8 mouse cellular contexts compared by ENCODE assay signal in genomic region chr11:119091598-119091991, GRCm38 (mm10). TPM values are rescaled to one million over a fixed set of nuclear protein-coding genes. Genes with fewer than 3 reads are reported as not detected.
DNase-seq lines count a peak whose midpoint lies in the region; ATAC-seq and TF ChIP-seq lines count a peak whose summit lies in the region.

No protein-coding gene starts in this region.

- H3K27ac ChIP-seq in cerebellum, adult 2 months (ENCODE audit: insufficient read depth, low read length) = no peak overlapping the region
- H3K27ac ChIP-seq in intestine, embryonic 16.5 days (ENCODE audit: low read length) = peak overlapping the region; percentile 81
- peak overlapping the region; percentile 85 for H3K27ac ChIP-seq in liver, postnatal 0 days (ENCODE audit: low read depth)
- no peak overlapping the region for H3K27ac ChIP-seq in neural tube, embryonic 12.5 days

- no peaks in the 10 kb centered on the region for H3K9me3 ChIP-seq in intestine, embryonic 16.5 days (ENCODE audit: control insufficient read depth, low read length)
- no peaks in the 10 kb centered on the region for H3K9me3 ChIP-seq in liver, postnatal 0 days (ENCODE audit: low read length)
- no peaks in the 10 kb centered on the region for H3K9me3 ChIP-seq in neural tube, embryonic 12.5 days

- H3K27me3 ChIP-seq in cerebellum, adult 2 months (ENCODE audit: control insufficient read depth, insufficient read depth, low read length) = peaks cover 6% of the 10 kb centered on the region; the same call in 1 of the 2 replicates
- H3K27me3 ChIP-seq in intestine, embryonic 16.5 days (replicated peaks; ENCODE audit: control insufficient read depth, insufficient read depth, low read length) = peaks cover 19% of the 10 kb centered on the region
- H3K27me3 ChIP-seq in liver, postnatal 0 days (ENCODE audit: insufficient read depth, low read length) = peaks cover 42% of the 10 kb centered on the region
- H3K27me3 ChIP-seq in neural tube, embryonic 12.5 days (replicated peaks) = peaks cover 69% of the 10 kb centered on the region

- intact Hi-C loops in left cerebral cortex, postnatal 4 days (cut with DNase I) = loop anchor here (5.0 kb wide), 1 partner anchor 49 kb away; the partner anchor contains the start of gene Cbx8

- peak overlapping the region; percentile 94 for H3K4me2 ChIP-seq in intestine, embryonic 16.5 days (ENCODE audit: low read depth, low read length)
- peak overlapping the region; percentile 93 for H3K4me2 ChIP-seq in liver, postnatal 0 days (ENCODE audit: low read depth, low read length)
- H3K4me2 ChIP-seq in neural tube, embryonic 12.5 days (replicated peaks) = peak overlapping the region; percentile 96

- WGBS in cerebellum, adult 2 months = 16% methylated on average over 8 of the region's 8 CpGs
- WGBS in intestine, embryonic 16.5 days = 10% methylated on average over 8 of the region's 8 CpGs
- 3% methylated on average over 8 of the region's 8 CpGs for WGBS in liver, postnatal 0 days (ENCODE audit: insufficient replicate concordance)
- 3% methylated on average over 8 of the region's 8 CpGs for WGBS in neural tube, embryonic 12.5 days

- H3K4me3 ChIP-seq in cerebellum, adult 2 months (replicated peaks; ENCODE audit: insufficient read depth, low read depth, low read length) = no peak overlapping the region
- peak overlapping the region; percentile 61 for H3K4me3 ChIP-seq in intestine, embryonic 16.5 days (ENCODE audit: low read length)
- peak overlapping the region; percentile 58 for H3K4me3 ChIP-seq in liver, postnatal 0 days (ENCODE audit: low read depth, low read length)
- H3K4me3 ChIP-seq in neural tube, embryonic 12.5 days = peak overlapping the region; percentile 46; the same call in 1 of the 2 replicates

- peak; percentile 79 for TF ChIP-seq CTCF in cerebellum, adult 2 months (IDR thresholded peaks at IDR 0.05; ENCODE audit: borderline replicate concordance, insufficient read depth, low read depth, low read length)
- TF ChIP-seq CTCF in liver, postnatal 0 days (IDR thresholded peaks at IDR 0.05; ENCODE audit: low read depth) = peak; percentile 94

- peak; percentile 75 for ATAC-seq in intestine, embryonic 16.5 days
- ATAC-seq in liver, postnatal 0 days = peak; percentile 61
- ATAC-seq in neural tube, embryonic 12.5 days (ENCODE audit: low FRiP score, low read depth) = no peak

- no peak for TF ChIP-seq POLR2A in cerebellum, adult 2 months (IDR thresholded peaks at IDR 0.05; ENCODE audit: borderline replicate concordance, insufficient read depth, low read length)

- no peak; the same call in 1 of the 2 replicates for TF ChIP-seq EP300 in liver, postnatal 0 days (IDR thresholded peaks at IDR 0.05; ENCODE audit: low read depth)

- peak; percentile 60 for DNase-seq in left cerebral cortex, postnatal 4 days
- no peak for DNase-seq in left cerebral cortex, adult 18-20 months (ENCODE audit: low spot score in 2 of 2)
- DNase-seq in cerebellum, adult 2 months = peak; percentile 52 to 63
- DNase-seq in gastrocnemius, postnatal 10 days = peak; percentile 64
- peak; percentile 81 for DNase-seq in liver, postnatal 0 days
- peak; percentile 43 for DNase-seq in urinary bladder, postnatal 25 days (ENCODE audit: low spot score)

- H3K9ac ChIP-seq in intestine, embryonic 16.5 days (ENCODE audit: low read depth, low read length) = peak overlapping the region; percentile 79
- peak overlapping the region; percentile 67; the same call in 1 of the 2 replicates for H3K9ac ChIP-seq in liver, postnatal 0 days (replicated peaks)
- no peak overlapping the region for H3K9ac ChIP-seq in neural tube, embryonic 12.5 days

- peaks cover 7% of the 10 kb centered on the region; the same call in 1 of the 2 replicates for H3K4me1 ChIP-seq in cerebellum, adult 2 months (ENCODE audit: control insufficient read depth, insufficient read depth, low read length)
- H3K4me1 ChIP-seq in intestine, embryonic 16.5 days (ENCODE audit: control insufficient read depth, insufficient read depth, low read length) = peaks cover 58% of the 10 kb centered on the region
- peaks cover 45% of the 10 kb centered on the region for H3K4me1 ChIP-seq in liver, postnatal 0 days (ENCODE audit: insufficient read depth)
- peaks cover 31% of the 10 kb centered on the region for H3K4me1 ChIP-seq in neural tube, embryonic 12.5 days

- H3K36me3 ChIP-seq in intestine, embryonic 16.5 days (ENCODE audit: control insufficient read depth, insufficient read depth, low read length) = no peaks in the 10 kb centered on the region
- H3K36me3 ChIP-seq in liver, postnatal 0 days (replicated peaks; ENCODE audit: insufficient read depth, low read length) = no peaks in the 10 kb centered on the region
- H3K36me3 ChIP-seq in neural tube, embryonic 12.5 days = no peaks in the 10 kb centered on the region

RNA-seq across cellular contexts. Expression of gene Cbx4, which starts 5.6 kb away (rescaled TPM):
- 10 to 100 TPM; 40.8 to 45.2 TPM for total RNA-seq in left cerebral cortex, postnatal 4 days (2021)
- total RNA-seq in left cerebral cortex, adult 18-20 months (2021) = 10 to 100 TPM; 46.0 to 49.9 TPM
- polyA plus RNA-seq in cerebellum, adult 2 months (2012; rRNA removed) = 50.1 and 57.6 TPM in 2 replicates
- 1 to 10 TPM; 6.2 to 9.1 TPM for total RNA-seq in gastrocnemius, postnatal 10 days (2021)
- 9.3 and 10.0 TPM in 2 replicates for polyA plus RNA-seq in intestine, embryonic 16.5 days (2015; fragmentation: Nextera tagmentation; extraction: Ambion mirVana)
- polyA plus RNA-seq in liver, postnatal 0 days (2015; fragmentation: Nextera tagmentation; extraction: Ambion mirVana) = 2.8 and 4.7 TPM in 2 replicates
- polyA plus RNA-seq in neural tube, embryonic 12.5 days (2016; fragmentation: Nextera tagmentation; extraction: Ambion mirVana) = 12.5 and 12.7 TPM in 2 replicates

RNA-seq across cellular contexts. Expression of gene Cbx8, which starts 50.8 kb away (rescaled TPM):
- total RNA-seq in left cerebral cortex, postnatal 4 days (2021) = 10 to 100 TPM; 13.0 to 15.6 TPM
- 10 to 100 TPM in 1 of 2 experiments, 1 to 10 TPM in 1; 8.3 to 13.3 TPM for total RNA-seq in left cerebral cortex, adult 18-20 months (2021)
- 8.7 and 10.5 TPM in 2 replicates for polyA plus RNA-seq in cerebellum, adult 2 months (2012; rRNA removed)
- 1 to 10 TPM; 2.3 to 4.7 TPM for total RNA-seq in gastrocnemius, postnatal 10 days (2021)
- 8.1 and 8.5 TPM in 2 replicates for polyA plus RNA-seq in intestine, embryonic 16.5 days (2015; fragmentation: Nextera tagmentation; extraction: Ambion mirVana)
- 3.1 and 3.9 TPM in 2 replicates for polyA plus RNA-seq in liver, postnatal 0 days (2015; fragmentation: Nextera tagmentation; extraction: Ambion mirVana)
- 8.6 and 9.9 TPM in 2 replicates for polyA plus RNA-seq in neural tube, embryonic 12.5 days (2016; fragmentation: Nextera tagmentation; extraction: Ambion mirVana)

Comparison
In these comparisons a context has a peak if more than half of its experiments do, and no peak if none do; other contexts are left out.
1. DNase-seq: peak in left cerebral cortex, postnatal 4 days (single experiment), cerebellum, adult 2 months (2 of 2), gastrocnemius, postnatal 10 days (single experiment), liver, postnatal 0 days (single experiment) and urinary bladder, postnatal 25 days (single experiment); none in left cerebral cortex, adult 18-20 months (0 of 2).
2. H3K27ac ChIP-seq: peak in intestine, embryonic 16.5 days (single experiment) and liver, postnatal 0 days (single experiment); none in cerebellum, adult 2 months (single experiment) and neural tube, embryonic 12.5 days (single experiment).
3. Peak in every context shown above with its lines, with median percentiles within 50 percentile points of each other: H3K4me2 ChIP-seq.